Mouse (Mus musculus) lung, adult 2 months (tissue): Measurements from ENCODE around the gene Racgap1. TPM values are rescaled to one million over a fixed set of nuclear protein-coding genes. Genes with fewer than 3 reads are reported as not detected.

Experiments
- DNase-seq: peaks from one replicate; pipeline ENCODE4 v3.0.0; 2022
- H3K4me1 ChIP-seq: fragments of 200-500 bp; 2 replicates; pipeline ENCODE4 v1.6.1; 2011; ENCODE audit warnings: low read length; ENCODE audit not compliant: control insufficient read depth, insufficient read depth
- H3K4me3 ChIP-seq: fragments of 200-500 bp; replicated peaks from 2 replicates; pipeline ENCODE3; 2011; ENCODE audit warnings: low read depth, mild to moderate bottlenecking, control low read depth, low read length; ENCODE audit errors: extremely low read depth
- CTCF ChIP-seq: fragments of 200-500 bp; IDR thresholded peaks from 2 replicates; pipeline ENCODE4 v1.5.1; 2011; ENCODE audit warnings: mild to moderate bottlenecking, low read length, control low read depth; ENCODE audit not compliant: insufficient read depth
- POLR2A ChIP-seq: fragments of 200-500 bp; IDR thresholded peaks from 2 replicates; pipeline ENCODE4 v1.6.1; 2011; ENCODE audit warnings: low read depth, mild to moderate bottlenecking, control low read depth, low read length, borderline replicate concordance; ENCODE audit errors: extremely low read depth
- WGBS: fragments of 180-500 bp; shearing (Covaris S2); methylation state at CpG from one replicate; pipeline ENCODE4 v1.1.7; 2018; 5-methylcytosine and 5-hydroxymethylcytosine counted together
- polyA plus RNA-seq: library from polyadenylated mRNA; depleted of rRNA; stranded (reverse); fragments of >200 nt; gene quantifications from 2 replicates; pipeline ENCODE4 v1.2.3, GENCODE M21; 2012

Gene Racgap1
- polyA plus RNA-seq, 1 experiment, result 4.9 TPM

GRCm38 (mm10) chr15:99596056-99596687, 55.3 kb downstream of the Racgap1 start:
- no peak overlapping the region for H3K4me3 ChIP-seq
- TF ChIP-seq CTCF (peak; percentile 93), POLR2A (peak; percentile 47; the same call in 1 of the 2 replicates)
- DNase-seq, result peak; percentile 81
- WGBS, result 0% methylated on average over 7 of the region's 7 CpGs
- H3K4me1 ChIP-seq, result no peaks in the 10 kb centered on the region

GRCm38 (mm10) chr15:99594951-99595350, 56.5 kb downstream of the Racgap1 start:
- WGBS, result 58% methylated on average over 10 of the region's 10 CpGs
- Histone ChIP-seq H3K4me3 (no peak overlapping the region), H3K4me1 (no peaks in the 10 kb centered on the region)
- DNase-seq, result peak; percentile 65
- TF ChIP-seq CTCF (no peak), POLR2A (peak; percentile 51; the same call in 1 of the 2 replicates)

GRCm38 (mm10) chr15:99592877-99593276, 58.6 kb downstream of the Racgap1 start:
- 0 out of 2 replicates have a peak, but pooled peaks have one; percentile 32 for TF ChIP-seq POLR2A
- no peak for TF ChIP-seq CTCF
- H3K4me3 ChIP-seq, result peak overlapping the region; percentile 71
- WGBS, result 65% methylated on average over 5 of the region's 5 CpGs
- H3K4me1 ChIP-seq, result no peaks in the 10 kb centered on the region
- no peak for DNase-seq

- 51% methylated on average over 8 of the region's 8 CpGs for WGBS
- no peak for TF ChIP-seq CTCF
- peak; percentile 63; the same call in 1 of the 2 replicates for TF ChIP-seq POLR2A
- DNase-seq, result peak; percentile 71
- Histone ChIP-seq H3K4me1 (no peaks in the 10 kb centered on the region), H3K4me3 (peak overlapping the region; percentile 71)
Observed at GRCm38 (mm10) chr15:99592177-99592576, 59.3 kb downstream of the Racgap1 start.

- Histone ChIP-seq H3K4me3 (peak within 1 kb of the TSS; percentile 71), H3K4me1 (no peaks in the 10 kb centered on the region)
- no peak for TF ChIP-seq CTCF
- peak; percentile 57; the same call in 1 of the 2 replicates for TF ChIP-seq POLR2A
- DNase-seq, result peak; percentile 66
- 2% methylated on average over 80 of the region's 83 CpGs for WGBS
Observed at GRCm38 (mm10) chr15:99590429-99591084, 60.9 kb downstream of the Racgap1 start, which contains the start of gene Aqp5. Aqp5 (plus strand) TSS chr15:99590782.

- H3K4me3 ChIP-seq, result no peak overlapping the region
- TF ChIP-seq POLR2A (no peak), CTCF (no peak)
- H3K4me1 ChIP-seq, result peaks cover 4% of the 10 kb centered on the region; the same call in 1 of the 2 replicates
- DNase-seq, result peak; percentile 28
- WGBS, result 33% methylated on average over 7 of the region's 7 CpGs
Observed at GRCm38 (mm10) chr15:99589704-99590103, 61.8 kb downstream of the Racgap1 start.

- no peak for TF ChIP-seq POLR2A
- TF ChIP-seq CTCF, result no peak
- WGBS, result 16% methylated on average over 9 of the region's 9 CpGs
- Histone ChIP-seq H3K4me3 (no peak overlapping the region), H3K4me1 (peaks cover 9% of the 10 kb centered on the region; the same call in 1 of the 2 replicates)
- peak; percentile 41 for DNase-seq
Observed at GRCm38 (mm10) chr15:99589237-99589636, 62.2 kb downstream of the Racgap1 start.

- Histone ChIP-seq H3K4me3 (no peak overlapping the region), H3K4me1 (peaks cover 16% of the 10 kb centered on the region)
- 86% methylated on average over 3 of the region's 3 CpGs for WGBS
- DNase-seq, result no peak
- TF ChIP-seq POLR2A, result no peak
- no peak for TF ChIP-seq CTCF
Observed at GRCm38 (mm10) chr15:99586525-99586924, 64.9 kb downstream of the Racgap1 start.

GRCm38 (mm10) chr15:99585741-99586140, 65.7 kb downstream of the Racgap1 start:
- TF ChIP-seq CTCF, result no peak
- TF ChIP-seq POLR2A, result no peak
- no peak for DNase-seq
- Histone ChIP-seq H3K4me3 (no peak overlapping the region), H3K4me1 (peaks cover 16% of the 10 kb centered on the region)
- 67% methylated on average over 6 of the region's 6 CpGs for WGBS
